Mouse (Mus musculus): ENCODE measurements around the gene Eif2b2.

DNA sequence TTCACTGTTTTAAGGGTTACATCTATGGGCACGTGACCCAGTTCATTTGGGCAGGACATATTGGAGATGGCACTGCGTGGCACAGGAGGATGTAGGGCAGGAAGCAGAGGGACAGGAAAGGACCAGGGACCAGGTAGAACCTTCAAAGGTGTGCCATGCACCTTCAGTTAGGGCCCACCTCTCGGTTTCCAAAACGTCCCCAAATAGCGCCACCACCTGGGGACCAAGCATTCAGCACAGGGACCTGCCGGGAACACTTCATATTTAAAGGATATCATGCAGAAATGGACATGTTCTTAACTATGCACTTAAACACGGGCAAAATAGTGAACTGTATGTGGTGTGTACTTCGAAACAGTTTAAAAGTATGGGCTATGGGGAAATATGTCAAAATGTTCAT is 15.2 kb upstream of the Eif2b2 start:
- TF ChIP-seq POLR2A (IDR thresholded peaks at IDR 0.05; ENCODE audit: insufficient read length, low read depth) (no peak), MAX (IDR thresholded peaks at IDR 0.05; ENCODE audit: low read depth) (no peak), TCF3 (IDR thresholded peaks at IDR 0.05; ENCODE audit: insufficient read length, low read depth) (no peak), MYOD1 (IDR thresholded peaks at IDR 0.05; ENCODE audit: control insufficient read depth in 1 of 3, insufficient read length in 2 of 3, low read depth in 2 of 3) (no peak), USF1 (IDR thresholded peaks at IDR 0.05; ENCODE audit: low read depth) (no peak), SRF (IDR thresholded peaks at IDR 0.05; ENCODE audit: control insufficient read depth, insufficient read length, low read depth) (no peak), CEBPB (IDR thresholded peaks at IDR 0.05; ENCODE audit: insufficient read depth, poor library complexity, severe bottlenecking) (no peak), MYOG (IDR thresholded peaks at IDR 0.05; ENCODE audit: control insufficient read depth in 1 of 3, insufficient read depth in 1 of 3, insufficient read length in 2 of 3, low read depth in 2 of 3) (no peak), POLR2AphosphoS2 (IDR thresholded peaks at IDR 0.05; ENCODE audit: insufficient read length, low read depth) (no peak), TCF12 (IDR thresholded peaks at IDR 0.05; ENCODE audit: insufficient read depth, poor library complexity, severe bottlenecking) (no peak), E2F4 (IDR thresholded peaks at IDR 0.05; ENCODE audit: insufficient read depth) (no peak)

All from myocyte (in vitro differentiated cells).